Mouse (Mus musculus): ENCODE measurements around the gene Gm27021. TPM values are rescaled to one million over a fixed set of nuclear protein-coding genes. Genes with fewer than 3 reads are reported as not detected.

The Gm27021 gene
- polyA plus RNA-seq, 1 experiment from 2014 or later, result 4.7 TPM

DNA sequence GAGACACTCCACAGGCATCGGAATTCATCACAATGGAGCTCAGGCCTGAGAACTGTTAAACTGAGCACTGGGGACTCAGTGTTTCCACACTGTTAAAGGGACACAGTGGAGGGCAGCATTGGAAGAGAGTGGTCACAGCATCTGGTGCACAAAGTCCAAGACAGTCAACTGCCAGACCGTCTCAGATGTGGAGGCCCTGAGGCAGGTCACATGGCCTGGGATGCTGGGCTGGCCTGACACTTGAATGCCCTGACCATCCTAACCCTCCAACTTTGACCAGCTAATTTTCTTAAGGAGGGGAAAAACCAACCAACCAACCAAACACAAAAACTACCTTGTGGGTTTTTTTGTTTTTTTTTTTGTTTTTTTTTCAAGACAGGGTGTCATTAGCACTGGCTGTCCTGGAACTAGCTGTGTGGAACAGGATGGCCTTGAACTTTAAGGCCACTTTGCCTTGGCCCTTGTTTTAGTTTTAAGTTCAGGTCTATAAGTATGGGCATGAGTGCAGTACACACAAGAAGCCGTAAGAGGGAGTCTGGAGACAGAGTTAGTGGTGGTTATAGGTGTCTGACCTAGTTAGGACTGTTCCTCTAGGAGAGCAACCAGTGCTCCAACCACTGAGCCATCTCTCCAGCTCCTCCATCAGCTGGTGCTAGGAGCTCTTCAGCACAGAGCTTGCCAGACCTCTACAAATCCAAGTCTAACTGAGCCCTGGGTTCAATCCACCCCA lies 2.0 kb downstream of the Gm27021 start:
- Histone ChIP-seq H3K4me3 (ENCODE audit: low read depth, low read length) (no peak overlapping the region), H3K36me3 (ENCODE audit: control insufficient read depth, insufficient read depth, low read length) (no peaks in the 10 kb centered on the region; the same call in 1 of the 2 replicates), H3K9me3 (ENCODE audit: control insufficient read depth, low read length) (no peaks in the 10 kb centered on the region), H3K9ac (ENCODE audit: low read length) (peak overlapping the region; percentile 92), H3K4me2 (replicated peaks; ENCODE audit: low read depth) (peak overlapping the region; percentile 76), H3K4me1 (replicated peaks; ENCODE audit: control insufficient read depth, insufficient read depth) (peaks cover 8% of the 10 kb centered on the region), H3K27me3 (ENCODE audit: control insufficient read depth, insufficient read depth, low read length) (no peaks in the 10 kb centered on the region), H3K27ac (replicated peaks) (peak overlapping the region; percentile 73)
- ATAC-seq (ENCODE audit: low FRiP score, low TSS enrichment), result no peak
- WGBS, result 68% methylated on average over 3 of the region's 3 CpGs
- TF ChIP-seq EP300 (optimal IDR thresholded peaks at IDR 0.05) (no peak), CTCF (IDR thresholded peaks at IDR 0.05; ENCODE audit: low read depth) (peak; percentile 52)
- no peak for DNase-seq (ENCODE audit: low spot score)

DNA sequence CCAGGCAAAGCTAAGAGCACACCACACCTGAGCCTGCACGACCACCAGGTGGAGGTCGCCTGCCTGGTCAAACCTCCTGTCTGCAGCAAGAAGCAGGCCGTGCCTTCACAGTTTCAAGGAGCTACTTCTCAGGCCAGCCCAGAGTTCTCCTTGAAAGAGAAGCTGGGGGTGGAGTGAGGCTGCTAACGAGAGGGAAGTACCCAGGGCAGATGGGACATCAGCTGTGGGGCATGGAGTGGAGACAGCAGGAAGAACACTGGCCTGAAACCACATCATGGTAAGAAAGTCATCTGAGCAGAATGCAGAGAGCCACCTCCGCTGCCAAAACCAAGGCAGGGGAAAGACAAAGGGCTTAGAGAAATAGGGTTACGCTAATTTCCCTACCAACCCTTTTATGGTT lies 3.3 kb downstream of the Gm27021 start:
- Histone ChIP-seq H3K4me1 (replicated peaks; ENCODE audit: control insufficient read depth, insufficient read depth) (peaks cover 8% of the 10 kb centered on the region), H3K27ac (replicated peaks) (peak overlapping the region; percentile 56)
- ATAC-seq (ENCODE audit: low FRiP score, low TSS enrichment), result no peak

DNA sequence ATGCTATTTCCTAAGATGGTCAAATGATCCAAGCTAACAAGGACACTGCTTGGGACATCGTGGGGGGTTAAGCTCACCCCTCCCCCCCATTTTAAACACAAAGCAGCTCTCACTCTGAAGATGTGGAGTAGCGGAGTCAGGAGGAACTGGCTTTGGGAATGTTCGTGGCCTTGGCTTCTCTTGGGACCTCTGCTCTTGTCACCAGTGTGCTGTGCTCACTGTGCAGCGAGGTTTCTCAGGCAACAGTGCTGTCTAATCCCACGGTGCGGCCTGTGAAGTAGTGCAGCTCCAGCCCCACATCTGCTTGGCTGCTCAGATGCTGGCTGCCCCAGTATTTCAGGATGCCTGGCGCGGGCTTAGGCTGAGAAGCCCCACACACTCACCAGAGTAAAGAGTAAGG lies 10.5 kb downstream of the Gm27021 start:
- Histone ChIP-seq H3K27ac (replicated peaks) (no peak overlapping the region), H3K9me3 (ENCODE audit: control insufficient read depth, low read length) (no peaks in the 10 kb centered on the region), H3K9ac (ENCODE audit: low read length) (no peak overlapping the region), H3K4me1 (replicated peaks; ENCODE audit: control insufficient read depth, insufficient read depth) (no peaks in the 10 kb centered on the region), H3K4me3 (ENCODE audit: low read depth, low read length) (no peak overlapping the region), H3K36me3 (ENCODE audit: control insufficient read depth, insufficient read depth, low read length) (peaks cover 13% of the 10 kb centered on the region), H3K27me3 (ENCODE audit: control insufficient read depth, insufficient read depth, low read length) (no peaks in the 10 kb centered on the region), H3K4me2 (replicated peaks; ENCODE audit: low read depth) (no peak overlapping the region)
- ATAC-seq (ENCODE audit: low FRiP score, low TSS enrichment), result no peak
- DNase-seq (ENCODE audit: low spot score), result no peak
- TF ChIP-seq CTCF (IDR thresholded peaks at IDR 0.05; ENCODE audit: low read depth) (no peak), EP300 (optimal IDR thresholded peaks at IDR 0.05) (no peak)
- WGBS, result 76% methylated on average over 8 of the region's 8 CpGs

More for the DNA sequence above, 3.3 kb downstream of the Gm27021 start:
- TF ChIP-seq EP300 (optimal IDR thresholded peaks at IDR 0.05), result no peak
- Histone ChIP-seq H3K27me3 (ENCODE audit: control insufficient read depth, insufficient read depth, low read length) (no peaks in the 10 kb centered on the region), H3K9me3 (ENCODE audit: control insufficient read depth, low read length) (no peaks in the 10 kb centered on the region), H3K9ac (ENCODE audit: low read length) (no peak overlapping the region), H3K36me3 (ENCODE audit: control insufficient read depth, insufficient read depth, low read length) (no peaks in the 10 kb centered on the region), H3K4me3 (ENCODE audit: low read depth, low read length) (no peak overlapping the region), H3K4me2 (replicated peaks; ENCODE audit: low read depth) (no peak overlapping the region)
- WGBS, result 71% methylated on average over 6 of the region's 6 CpGs
- no peak for DNase-seq (ENCODE audit: low spot score)

DNA sequence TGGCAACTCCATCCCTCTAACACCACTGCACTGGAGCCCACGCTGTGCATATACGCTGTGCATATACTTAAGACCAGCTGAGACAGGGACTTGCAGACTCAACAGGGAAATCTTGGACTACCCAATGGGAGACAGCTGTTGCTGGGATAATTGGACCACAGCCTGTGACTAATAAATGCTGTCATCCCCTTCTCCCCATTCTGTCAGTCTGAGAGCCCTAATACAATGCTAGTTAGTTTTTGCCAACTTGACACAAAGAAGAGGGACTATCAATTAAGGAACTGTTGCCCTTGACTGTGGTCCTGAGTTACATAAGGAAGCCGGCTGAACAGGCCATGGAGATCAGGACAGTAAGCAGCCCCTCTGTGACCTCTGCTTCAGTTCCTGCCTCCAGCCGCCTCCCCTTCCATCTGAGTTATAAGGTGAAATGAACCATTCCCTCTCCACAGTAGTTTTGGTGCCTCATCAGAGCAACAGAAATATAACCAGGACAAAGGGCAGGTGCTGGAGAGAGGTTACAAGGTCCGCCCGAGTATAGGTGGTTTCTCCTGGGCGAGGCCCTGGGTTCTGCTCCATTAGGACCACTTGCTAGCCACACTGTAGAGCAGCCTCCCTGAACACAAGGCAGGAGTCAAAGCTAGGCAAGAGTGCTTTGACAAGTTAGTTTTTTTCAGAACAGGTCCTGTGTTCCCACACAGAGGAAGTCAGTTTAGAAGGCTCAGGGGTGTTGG lies 11.4 kb downstream of the Gm27021 start:
- Histone ChIP-seq H3K27ac (replicated peaks) (no peak overlapping the region), H3K36me3 (ENCODE audit: control insufficient read depth, insufficient read depth, low read length) (peaks cover 13% of the 10 kb centered on the region), H3K4me2 (replicated peaks; ENCODE audit: low read depth) (no peak overlapping the region), H3K4me3 (ENCODE audit: low read depth, low read length) (no peak overlapping the region), H3K9ac (ENCODE audit: low read length) (no peak overlapping the region), H3K9me3 (ENCODE audit: control insufficient read depth, low read length) (no peaks in the 10 kb centered on the region), H3K27me3 (ENCODE audit: control insufficient read depth, insufficient read depth, low read length) (no peaks in the 10 kb centered on the region), H3K4me1 (replicated peaks; ENCODE audit: control insufficient read depth, insufficient read depth) (no peaks in the 10 kb centered on the region)
- ATAC-seq (ENCODE audit: low FRiP score, low TSS enrichment) (no peak), DNase-seq (ENCODE audit: low spot score) (no peak)
- 88% methylated on average over 7 of the region's 7 CpGs for WGBS
- TF ChIP-seq CTCF (IDR thresholded peaks at IDR 0.05; ENCODE audit: low read depth), result no peak
- TF ChIP-seq EP300 (optimal IDR thresholded peaks at IDR 0.05), result no peak

DNA sequence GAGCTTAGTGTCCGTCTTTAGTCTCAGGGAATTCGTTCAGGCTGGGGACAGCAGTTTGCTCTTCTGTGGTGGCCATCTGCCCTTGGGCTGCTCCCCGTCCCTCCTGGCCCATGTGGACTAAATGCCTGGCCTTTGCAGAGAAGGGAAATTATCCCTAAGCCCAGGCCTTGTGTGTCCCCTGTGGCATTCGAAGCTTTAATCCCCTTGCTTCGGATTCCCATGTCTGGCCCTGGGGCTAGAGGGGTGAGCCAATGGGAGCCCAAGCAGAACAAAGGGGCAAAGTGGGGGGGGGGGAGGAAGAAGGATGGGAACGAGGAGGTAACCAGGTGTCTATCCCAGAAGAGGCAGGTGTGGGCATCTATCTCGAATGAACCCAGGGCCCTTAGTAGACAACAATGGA lies 20.3 kb downstream of the Gm27021 start, which contains the start of gene 1190005I06Rik:
1190005I06Rik (minus strand) TSS at position 101 of the 400 bp plus-strand sequence.
- Histone ChIP-seq H3K4me1 (replicated peaks; ENCODE audit: control insufficient read depth, insufficient read depth) (no peaks in the 10 kb centered on the region), H3K27ac (replicated peaks) (no peak within 1 kb of the TSS), H3K9ac (ENCODE audit: low read length) (no peak within 1 kb of the TSS), H3K27me3 (ENCODE audit: control insufficient read depth, insufficient read depth, low read length) (no peaks in the 10 kb centered on the region), H3K4me2 (replicated peaks; ENCODE audit: low read depth) (no peak within 1 kb of the TSS), H3K4me3 (ENCODE audit: low read depth, low read length) (no peak within 1 kb of the TSS), H3K36me3 (ENCODE audit: control insufficient read depth, insufficient read depth, low read length) (no peaks in the 10 kb centered on the region), H3K9me3 (ENCODE audit: control insufficient read depth, low read length) (no peaks in the 10 kb centered on the region)
- TF ChIP-seq EP300 (optimal IDR thresholded peaks at IDR 0.05) (no peak), CTCF (IDR thresholded peaks at IDR 0.05; ENCODE audit: low read depth) (no peak)
- DNase-seq (ENCODE audit: low spot score) (no peak), ATAC-seq (ENCODE audit: low FRiP score, low TSS enrichment) (no peak)
- 55% methylated on average over 7 of the region's 7 CpGs for WGBS

DNA sequence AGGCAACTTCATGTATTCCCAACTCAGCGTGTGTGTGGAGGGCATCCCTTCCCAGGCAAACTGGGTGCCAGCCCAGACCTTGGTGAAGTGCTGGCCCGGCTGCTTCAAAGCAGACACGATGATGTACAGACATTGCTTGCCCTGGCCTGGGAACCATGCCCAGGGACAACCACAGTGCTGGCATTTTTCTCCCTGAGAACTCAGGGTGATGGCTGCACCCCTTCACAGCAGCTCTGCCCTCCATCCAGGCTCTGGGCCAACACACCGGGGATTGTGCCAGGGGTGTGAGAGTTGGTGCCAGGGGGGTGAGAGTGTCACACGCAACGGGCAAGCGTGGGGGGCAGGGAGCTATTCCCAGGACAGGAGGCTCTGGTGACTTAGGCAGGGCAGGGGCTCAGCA lies 23.2 kb downstream of the Gm27021 start:
- DNase-seq (ENCODE audit: low spot score) (no peak), ATAC-seq (ENCODE audit: low FRiP score, low TSS enrichment) (peak; percentile 49)
- H3K36me3 ChIP-seq (ENCODE audit: control insufficient read depth, insufficient read depth, low read length), result no peaks in the 10 kb centered on the region
- H3K4me1 ChIP-seq (replicated peaks; ENCODE audit: control insufficient read depth, insufficient read depth), result no peaks in the 10 kb centered on the region
- no peak overlapping the region for H3K9ac ChIP-seq (ENCODE audit: low read length)
- no peaks in the 10 kb centered on the region for H3K27me3 ChIP-seq (ENCODE audit: control insufficient read depth, insufficient read depth, low read length)
- H3K27ac ChIP-seq (replicated peaks), result 0 out of 2 replicates have a peak overlapping the region, but pooled peaks have one; percentile 45
- no peak overlapping the region for H3K4me3 ChIP-seq (ENCODE audit: low read depth, low read length)
- TF ChIP-seq EP300 (optimal IDR thresholded peaks at IDR 0.05), result no peak
- TF ChIP-seq CTCF (IDR thresholded peaks at IDR 0.05; ENCODE audit: low read depth), result no peak
- no peaks in the 10 kb centered on the region for H3K9me3 ChIP-seq (ENCODE audit: control insufficient read depth, low read length)
- no peak overlapping the region for H3K4me2 ChIP-seq (replicated peaks; ENCODE audit: low read depth)
- WGBS, result 57% methylated on average over 7 of the region's 7 CpGs

Data from stomach, postnatal 0 days (tissue).